Mouse (Mus musculus) kidney, adult 9 months (tissue): ENCODE measurements around the gene Abcc3.

ENCODE experiments used
- DNase-seq: peaks from one replicate; pipeline ENCODE4 v3.0.0; 2022

Gene Abcc3

GRCm38 (mm10) chr11:94349839-94350238, 43.0 kb downstream of the Abcc3 start:
- no peak for DNase-seq

GRCm38 (mm10) chr11:94347063-94347575, 45.7 kb downstream of the Abcc3 start:
- DNase-seq, result no peak

GRCm38 (mm10) chr11:94346611-94347010, 46.2 kb downstream of the Abcc3 start:
- DNase-seq, result no peak

DNA sequence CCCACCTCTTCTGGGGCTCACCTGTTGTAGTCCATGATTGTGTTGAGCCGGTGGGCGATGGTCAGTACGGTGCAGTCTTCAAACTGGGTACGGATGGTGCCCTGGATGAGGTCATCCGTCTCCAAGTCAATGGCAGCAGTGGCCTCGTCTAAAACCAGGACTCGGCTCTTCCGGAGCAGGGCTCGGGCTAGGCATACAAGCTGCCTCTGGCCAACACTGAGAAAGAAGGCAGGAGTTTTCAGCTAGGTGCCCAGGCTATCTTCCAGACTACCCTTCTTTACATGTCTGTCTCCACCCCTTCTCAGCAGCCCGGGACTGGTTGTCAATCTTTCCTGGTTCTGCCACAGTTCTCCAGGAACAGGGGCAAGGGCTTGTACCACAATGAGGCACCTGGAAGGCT, 46.9 kb downstream of the Abcc3 start:
- no peak for DNase-seq

GRCm38 (mm10) chr11:94344470-94344869, 48.3 kb downstream of the Abcc3 start:
- DNase-seq, result no peak

DNA sequence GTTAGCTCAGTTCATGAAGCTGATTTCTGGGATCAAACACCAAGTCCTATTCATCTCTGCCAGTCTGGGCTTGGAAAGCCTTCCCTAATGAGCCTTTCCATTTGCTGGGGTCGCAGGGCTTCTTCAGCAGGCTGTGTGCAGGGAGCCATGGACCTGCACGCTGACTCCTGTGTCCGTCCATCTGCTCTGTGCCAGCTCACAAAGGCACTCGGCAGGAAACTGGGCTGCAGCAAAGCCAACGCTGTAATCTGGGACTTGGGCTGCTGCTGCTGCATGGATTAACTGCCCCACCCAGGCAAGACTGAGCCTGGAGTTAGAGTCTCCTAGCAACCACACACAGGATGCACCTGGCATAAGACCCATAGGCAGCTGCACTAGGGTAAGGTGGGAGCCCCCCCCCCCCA, 48.8 kb downstream of the Abcc3 start:
- DNase-seq, result no peak

DNA sequence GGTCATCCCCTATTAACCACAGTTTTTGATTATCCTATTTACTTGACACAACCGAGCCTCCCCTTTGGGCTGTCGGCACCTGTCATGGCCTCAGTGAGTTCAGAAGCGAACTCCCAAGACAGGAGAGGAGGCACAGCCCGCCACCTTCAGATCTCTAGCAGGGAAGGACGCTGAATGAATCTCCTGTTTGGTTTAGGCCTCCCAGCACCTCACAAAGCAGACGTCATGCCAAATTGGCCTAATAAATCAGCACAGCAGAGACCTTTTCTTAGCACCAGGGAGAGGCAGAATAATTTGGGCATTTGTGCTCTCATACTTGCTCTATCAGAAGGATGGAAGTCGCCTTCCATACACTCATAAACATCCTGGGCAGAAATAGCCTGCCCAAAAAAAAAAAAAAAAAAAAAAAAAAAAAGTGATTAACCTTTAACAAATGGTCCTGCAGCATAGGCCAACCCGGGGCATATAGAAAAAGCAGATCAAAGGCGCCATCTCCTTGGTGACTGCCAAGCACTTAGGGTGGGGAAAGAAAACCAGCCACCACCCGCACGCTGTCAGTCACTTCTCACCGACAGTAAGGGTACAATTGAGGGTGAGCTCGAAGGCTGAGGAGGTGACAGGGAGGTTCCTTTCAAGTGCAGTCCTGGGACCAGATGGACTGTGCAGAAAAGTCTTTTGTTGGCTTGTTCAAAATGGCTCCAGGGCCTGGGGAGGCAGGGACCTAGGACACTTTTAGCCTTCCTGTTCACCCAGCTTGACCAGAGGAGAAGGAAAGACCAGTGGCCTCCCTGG, 50.5 kb downstream of the Abcc3 start:
- no peak for DNase-seq

GRCm38 (mm10) chr11:94340948-94341933, 51.6 kb downstream of the Abcc3 start:
- DNase-seq, result no peak

- peak; percentile 71 for DNase-seq
Measured at GRCm38 (mm10) chr11:94339732-94340585, 52.8 kb downstream of the Abcc3 start.

DNA sequence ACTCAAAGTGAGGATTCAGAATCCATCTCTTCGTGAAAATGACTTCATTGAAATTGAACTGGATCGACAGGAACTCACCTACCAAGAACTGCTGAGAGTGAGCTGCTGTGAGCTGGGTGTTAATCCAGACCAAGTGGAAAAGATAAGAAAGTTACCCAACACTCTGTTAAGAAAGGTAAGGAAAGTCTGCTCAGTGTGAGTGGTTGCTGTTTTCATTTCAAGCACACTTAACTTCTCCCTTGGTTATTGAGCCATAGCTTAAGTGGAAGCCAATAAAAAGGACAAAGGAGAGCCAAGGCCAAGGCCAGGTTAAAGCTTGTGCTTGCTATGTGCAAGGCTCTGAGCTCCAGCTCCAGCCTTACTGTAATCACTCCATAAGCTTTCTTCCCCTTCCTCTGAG, 54.5 kb downstream of the Abcc3 start:
- no peak for DNase-seq

DNA sequence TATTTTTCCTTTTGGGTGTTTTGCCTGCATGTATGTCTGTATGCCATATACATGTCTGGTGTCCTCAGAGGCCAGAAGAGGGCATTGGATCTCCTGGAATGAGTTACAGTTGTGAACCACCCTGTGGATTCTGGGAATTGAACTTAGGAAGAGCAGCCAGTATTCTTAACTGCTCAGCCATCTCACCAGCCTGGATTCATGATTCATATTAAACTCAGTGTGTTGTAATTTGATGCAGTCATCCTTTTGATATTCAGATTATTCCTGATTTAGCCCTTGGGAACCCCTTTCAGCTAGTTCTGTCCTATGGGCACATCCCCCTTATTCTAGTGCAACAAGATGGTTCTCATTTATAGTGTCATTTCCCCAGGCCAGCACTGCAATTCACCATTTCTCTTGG, 56.2 kb downstream of the Abcc3 start:
- DNase-seq, result no peak

DNA sequence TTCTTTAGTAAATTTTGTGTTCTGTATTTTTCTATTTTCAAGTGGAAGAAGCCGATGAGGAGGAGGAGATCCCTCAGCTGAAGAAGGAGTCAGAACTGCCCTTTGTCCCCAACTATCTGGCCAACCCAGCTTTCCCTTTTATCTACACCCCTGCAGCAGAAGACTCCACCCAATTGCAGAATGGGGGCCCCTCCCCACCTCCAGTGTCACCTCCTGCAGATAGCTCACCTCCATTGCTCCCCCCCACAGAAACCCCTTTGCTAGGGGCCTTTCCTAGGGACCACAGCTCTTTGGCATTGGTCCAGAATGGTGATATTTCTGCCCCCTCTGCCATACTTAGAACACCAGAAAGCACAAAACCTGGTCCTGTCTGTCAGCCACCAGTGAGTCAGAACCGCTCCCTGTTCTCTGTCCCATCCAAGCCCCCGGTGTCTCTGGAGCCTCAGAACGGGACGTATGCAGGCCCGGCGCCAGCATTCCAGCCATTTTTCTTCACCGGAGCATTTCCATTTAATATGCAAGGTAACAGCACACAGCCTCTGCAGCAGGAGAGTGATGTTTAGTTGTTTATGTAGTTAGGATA, 58.3 kb downstream of the Abcc3 start:
- no peak for DNase-seq

DNA sequence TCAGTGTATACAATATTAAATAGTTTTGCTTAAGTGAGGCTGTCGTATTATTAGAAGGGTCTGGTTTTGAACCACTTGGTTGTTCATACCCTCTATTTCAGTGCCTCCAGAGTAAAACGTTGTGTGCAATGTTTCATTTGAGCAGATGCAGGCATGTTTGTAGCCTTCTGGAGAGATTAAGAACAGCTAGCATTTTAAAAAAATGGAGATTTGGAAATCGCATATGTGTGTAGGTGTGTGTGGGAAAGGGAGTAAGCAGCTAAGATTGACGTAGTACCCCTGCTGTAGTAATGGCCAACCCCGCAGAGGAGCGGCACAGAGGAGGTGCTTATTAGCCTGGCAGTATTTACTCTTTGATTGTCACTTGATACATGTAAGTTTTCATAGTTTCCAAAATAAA, 60.1 kb downstream of the Abcc3 start:
- DNase-seq, result no peak

GRCm38 (mm10) chr11:94330211-94330610, 62.6 kb downstream of the Abcc3 start:
- no peak for DNase-seq

- DNase-seq, result peak; percentile 62
Measured at GRCm38 (mm10) chr11:94329270-94329891, 63.4 kb downstream of the Abcc3 start.

GRCm38 (mm10) chr11:94328644-94329025, 64.2 kb downstream of the Abcc3 start:
- DNase-seq, result no peak

DNA sequence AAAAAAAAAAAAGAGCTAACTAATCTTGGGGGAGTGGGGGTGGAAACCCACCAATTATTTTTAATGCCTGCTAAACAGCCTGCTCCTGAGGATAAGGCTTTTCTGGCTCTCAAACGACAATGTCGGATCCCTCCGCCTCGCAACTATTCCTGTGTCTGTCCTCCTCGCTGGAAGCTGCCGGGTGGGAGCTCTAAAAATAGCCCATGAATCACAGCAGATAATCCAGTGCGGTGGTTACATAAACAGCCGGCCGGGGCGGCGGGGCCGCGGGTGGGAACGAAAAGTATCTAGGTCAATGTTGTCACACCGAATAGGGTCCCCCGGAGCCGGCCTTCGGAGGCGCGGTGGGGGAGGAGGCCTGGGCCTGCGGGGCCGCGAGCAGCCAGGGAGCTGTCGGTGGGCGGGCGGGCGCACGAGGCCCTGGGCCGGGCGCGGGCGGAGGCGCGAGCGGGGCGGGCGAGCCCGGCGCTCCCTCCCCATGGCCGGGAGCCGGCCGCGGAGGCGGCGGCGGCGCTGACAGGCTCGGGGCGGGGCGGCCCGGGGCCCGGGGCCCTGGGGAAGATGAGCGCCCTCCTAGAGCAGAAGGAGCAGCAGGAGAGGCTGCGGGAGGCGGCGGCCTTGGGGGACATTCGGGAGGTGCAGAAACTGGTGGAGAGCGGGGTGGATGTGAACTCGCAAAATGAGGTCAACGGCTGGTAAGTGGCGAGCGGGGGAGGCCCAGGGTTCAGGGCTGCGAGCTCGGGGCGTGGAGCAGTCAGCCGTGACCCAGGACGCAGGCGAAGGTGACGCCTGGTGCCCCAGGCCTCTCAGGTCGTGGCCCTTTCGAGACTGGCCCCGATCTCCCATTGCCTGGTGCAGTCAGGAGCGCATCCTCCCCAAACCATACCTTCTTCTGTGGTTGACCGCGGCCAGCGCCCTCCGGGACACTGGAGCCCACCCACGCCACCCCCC, 64.8 kb downstream of the Abcc3 start, which contains the start of gene Ankrd40:
Gene Ankrd40, plus strand, starts transcription at position 309 of the 951 bp plus-strand sequence.
- peak; percentile 97 for DNase-seq

- peak; percentile 63 for DNase-seq
Measured at GRCm38 (mm10) chr11:94326961-94327411, 65.8 kb downstream of the Abcc3 start.

- DNase-seq, result no peak
Measured at GRCm38 (mm10) chr11:94324618-94325017, 68.2 kb downstream of the Abcc3 start.

DNA sequence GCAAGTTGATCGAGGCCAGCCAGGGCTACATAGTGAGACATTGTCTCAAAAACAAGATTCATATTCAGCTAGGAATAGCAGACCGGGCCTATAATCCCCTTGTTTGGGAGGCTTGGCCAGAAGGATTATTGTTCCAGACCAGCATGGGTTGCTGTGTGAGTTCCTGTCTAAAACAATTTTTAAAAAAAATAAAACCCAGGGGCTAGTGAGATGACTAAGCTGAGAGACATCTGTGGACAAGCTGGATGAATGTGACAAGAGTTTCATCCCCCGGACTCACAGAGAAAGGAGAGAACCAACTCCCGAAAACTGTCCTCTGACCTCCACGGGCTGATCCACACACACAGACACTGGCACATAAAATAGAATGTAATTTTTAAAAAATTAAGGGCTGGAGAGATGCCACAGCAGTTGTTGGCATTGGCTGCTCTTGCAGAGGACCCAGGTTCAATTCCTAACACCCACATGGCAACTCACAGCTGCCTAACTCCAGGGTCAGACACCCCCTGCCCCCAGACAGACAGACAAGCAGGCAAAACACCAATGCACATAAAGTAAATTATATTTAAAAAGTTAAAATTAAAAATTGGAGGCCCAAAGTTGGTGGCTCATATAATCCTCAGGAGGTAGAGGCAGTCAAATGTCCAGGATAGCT, 69.4 kb downstream of the Abcc3 start:
- no peak for DNase-seq
